Mouse (Mus musculus) cerebellum, adult 2 months (tissue): ENCODE results near the gene Hoxc9.

Experiments used
- CTCF ChIP-seq: fragments of 200-500 bp; IDR thresholded peaks from 2 replicates; pipeline ENCODE4 v1.5.1; 2011; ENCODE audit warnings: low read depth, mild to moderate bottlenecking, control low read depth, low read length, moderate library complexity, borderline replicate concordance; ENCODE audit not compliant: insufficient read depth
- POLR2A ChIP-seq: fragments of 200-500 bp; IDR thresholded peaks from 2 replicates; pipeline ENCODE4 v1.6.1; 2011; ENCODE audit warnings: low read length, control low read depth, borderline replicate concordance; ENCODE audit not compliant: insufficient read depth

GRCm38 (mm10) chr15:103032167-103032566 is 55.9 kb downstream of the Hoxc9 start:
- TF ChIP-seq CTCF (no peak), POLR2A (no peak)
